Comparison of ENCODE assay signal across 8 mouse cellular contexts in the genomic region with DNA sequence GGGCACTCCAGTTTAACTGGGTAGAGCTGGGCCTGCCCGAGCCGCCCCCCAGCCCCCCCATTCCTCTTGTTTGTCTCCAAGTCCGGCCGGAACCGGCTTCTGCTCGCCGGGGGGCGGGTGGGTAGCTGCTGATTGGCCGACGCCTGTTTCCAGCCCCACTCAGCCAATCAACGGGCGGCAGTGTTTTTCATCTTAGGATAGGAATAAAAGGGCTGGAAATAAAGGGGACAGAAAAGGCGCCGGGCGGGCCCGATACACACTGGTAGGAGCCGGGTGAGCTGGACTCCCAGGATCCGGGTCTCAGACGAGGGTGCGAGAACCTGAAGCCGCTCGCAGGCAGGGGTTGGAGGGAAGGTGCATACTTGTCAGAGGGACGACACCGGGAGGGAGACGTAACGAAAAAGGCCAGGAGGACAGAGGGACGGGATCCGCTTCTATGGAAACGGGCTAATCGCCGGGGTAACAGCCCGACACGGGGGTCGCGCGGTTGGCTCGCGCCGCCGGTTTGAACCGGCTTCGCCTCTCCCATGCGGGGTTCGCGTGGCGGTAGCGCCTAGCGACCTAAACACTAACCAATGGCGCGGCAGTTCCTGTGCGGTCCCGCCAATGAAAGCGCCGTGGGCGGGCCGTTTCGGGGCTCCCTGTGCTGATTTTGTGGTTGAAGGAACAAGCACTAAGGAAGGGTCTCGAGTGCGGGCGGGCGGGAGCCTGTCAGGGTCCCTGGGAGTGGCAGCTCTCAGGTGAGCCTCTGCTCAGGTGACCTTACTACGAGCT. TPM values are rescaled to one million over a fixed set of nuclear protein-coding genes. Genes with fewer than 3 reads are reported as not detected.
DNase-seq lines count a peak whose midpoint lies in the region; ATAC-seq and TF ChIP-seq lines count a peak whose summit lies in the region.

A gene (plus strand): TSS at position 226 of the 774 bp plus-strand sequence.

- peak within 1 kb of the TSS; percentile 82 for H3K27ac ChIP-seq in embryonic facial prominence, embryonic 14.5 days (replicated peaks; ENCODE audit: low read depth, low read length)
- H3K27ac ChIP-seq in limb, embryonic 14.5 days (replicated peaks; ENCODE audit: low read depth, low read length) = peak within 1 kb of the TSS; percentile 67
- peak within 1 kb of the TSS; percentile 99 for H3K27ac ChIP-seq in midbrain, postnatal 0 days (ENCODE audit: low read depth, low read length)

- H3K4me1 ChIP-seq in embryonic facial prominence, embryonic 14.5 days (ENCODE audit: control insufficient read depth, insufficient read depth, low read length) = peaks cover 8% of the 10 kb centered on the region; the same call in 1 of the 2 replicates
- peaks cover 11% of the 10 kb centered on the region; the same call in 1 of the 2 replicates for H3K4me1 ChIP-seq in limb, embryonic 14.5 days (ENCODE audit: control insufficient read depth, insufficient read depth, low read length)
- H3K4me1 ChIP-seq in midbrain, postnatal 0 days (ENCODE audit: insufficient read depth, low read length) = peaks cover 16% of the 10 kb centered on the region

- no peak for TF ChIP-seq CTCF in midbrain, postnatal 0 days (IDR thresholded peaks at IDR 0.05)

- peak; percentile 95 for ATAC-seq in embryonic facial prominence, embryonic 14.5 days (ENCODE audit: low read depth)
- peak; percentile 94 for ATAC-seq in limb, embryonic 14.5 days (ENCODE audit: low FRiP score, low read depth)
- ATAC-seq in midbrain, postnatal 0 days (ENCODE audit: low FRiP score) = peak; percentile 94

- no peaks in the 10 kb centered on the region for H3K27me3 ChIP-seq in embryonic facial prominence, embryonic 14.5 days (replicated peaks; ENCODE audit: control insufficient read depth, insufficient read depth, low read length)
- no peaks in the 10 kb centered on the region for H3K27me3 ChIP-seq in limb, embryonic 14.5 days (ENCODE audit: control insufficient read depth, insufficient read depth, low read length)
- no peaks in the 10 kb centered on the region for H3K27me3 ChIP-seq in midbrain, postnatal 0 days (ENCODE audit: insufficient read depth, low read length)

- H3K4me3 ChIP-seq in embryonic facial prominence, embryonic 14.5 days (ENCODE audit: low read depth, low read length) = peak within 1 kb of the TSS; percentile 71
- H3K4me3 ChIP-seq in limb, embryonic 14.5 days (replicated peaks; ENCODE audit: low read length) = peak within 1 kb of the TSS; percentile 65
- peak within 1 kb of the TSS; percentile 59 for H3K4me3 ChIP-seq in midbrain, postnatal 0 days (ENCODE audit: low read depth, low read length)

- H3K9ac ChIP-seq in embryonic facial prominence, embryonic 14.5 days (ENCODE audit: low read depth, low read length) = peak within 1 kb of the TSS; percentile 73
- peak within 1 kb of the TSS; percentile 74 for H3K9ac ChIP-seq in limb, embryonic 14.5 days (ENCODE audit: low read depth, low read length, severe bottlenecking)
- H3K9ac ChIP-seq in midbrain, postnatal 0 days (replicated peaks; ENCODE audit: low read length, poor library complexity, severe bottlenecking) = peak within 1 kb of the TSS; percentile 97

- H3K4me2 ChIP-seq in embryonic facial prominence, embryonic 14.5 days (ENCODE audit: low read depth, low read length) = peak within 1 kb of the TSS; percentile 90
- H3K4me2 ChIP-seq in limb, embryonic 14.5 days (replicated peaks; ENCODE audit: low read depth, low read length, severe bottlenecking) = peak within 1 kb of the TSS; percentile 99
- peak within 1 kb of the TSS; percentile 96 for H3K4me2 ChIP-seq in midbrain, postnatal 0 days (ENCODE audit: low read depth, low read length, poor library complexity, severe bottlenecking)

- WGBS in embryonic facial prominence, embryonic 14.5 days = under 1% methylated on average over 59 of the region's 62 CpGs
- WGBS in limb, embryonic 14.5 days = under 1% methylated on average over 50 of the region's 62 CpGs
- WGBS in midbrain, postnatal 0 days = under 1% methylated on average over 61 of the region's 62 CpGs

- H3K9me3 ChIP-seq in embryonic facial prominence, embryonic 14.5 days (ENCODE audit: control insufficient read depth, low read length) = no peaks in the 10 kb centered on the region
- no peaks in the 10 kb centered on the region for H3K9me3 ChIP-seq in limb, embryonic 14.5 days (ENCODE audit: control insufficient read depth, low read length)
- no peaks in the 10 kb centered on the region for H3K9me3 ChIP-seq in midbrain, postnatal 0 days (ENCODE audit: low read length)

- peak; percentile 94 for DNase-seq in 3T3-L1 (ENCODE audit: low read depth, low spot score)
- DNase-seq in adrenal gland, postnatal 4 days (ENCODE audit: low spot score in 2 of 2) = peak; percentile 79 to 90
- peak; percentile 98 for DNase-seq in embryonic facial prominence, embryonic 14.5 days (ENCODE audit: low spot score)
- peak; percentile 96 for DNase-seq in heart, adult 8-10 months (ENCODE audit: low spot score)
- peak; percentile 98 for DNase-seq in kidney, adult 9 months
- DNase-seq in limb, embryonic 14.5 days (ENCODE audit: low spot score) = peak; percentile 97
- peak; percentile 99 for DNase-seq in midbrain, postnatal 0 days (ENCODE audit: low spot score)
- DNase-seq in spleen, postnatal 14 days (ENCODE audit: low spot score in 2 of 2) = peak; percentile 81 to 87

- no peak for TF ChIP-seq POLR2A in limb, embryonic 14.5 days (IDR thresholded peaks at IDR 0.05; ENCODE audit: borderline replicate concordance, extremely low read depth, insufficient read depth, insufficient read length)

- no peaks in the 10 kb centered on the region for H3K36me3 ChIP-seq in embryonic facial prominence, embryonic 14.5 days (ENCODE audit: control insufficient read depth, insufficient read depth, low read length)
- H3K36me3 ChIP-seq in limb, embryonic 14.5 days (ENCODE audit: control insufficient read depth, insufficient read depth, low read length) = no peaks in the 10 kb centered on the region
- H3K36me3 ChIP-seq in midbrain, postnatal 0 days (ENCODE audit: insufficient read depth, low read length) = no peaks in the 10 kb centered on the region

RNA-seq across cellular contexts. Expression of the gene that starts here (rescaled TPM):
- 10 to 100 TPM; 24.2 to 33.0 TPM for total RNA-seq in adrenal gland, postnatal 4 days (2021)
- 4.3 and 5.3 TPM in 2 replicates for polyA plus RNA-seq in embryonic facial prominence, embryonic 14.5 days (2014; fragmentation: Nextera tagmentation; extraction: Ambion mirVana)
- 10 to 100 TPM; 13.2 to 22.8 (median 20.1) TPM for total RNA-seq in heart, adult 8-10 months (2022)
- polyA plus RNA-seq in limb, embryonic 14.5 days (2012; rRNA removed) = 5.8 and 6.8 TPM in 2 replicates
- 3.5 and 3.8 TPM in 2 replicates for polyA plus RNA-seq in limb, embryonic 14.5 days (2014; fragmentation: Nextera tagmentation; extraction: Ambion mirVana)
- total RNA-seq in midbrain, postnatal 0 days (2014; rRNA removed) = 34.3 and 34.5 TPM in 2 replicates
- 17.0 and 20.4 TPM in 2 replicates for polyA plus RNA-seq in midbrain, postnatal 0 days (2015; fragmentation: Nextera tagmentation; extraction: Ambion mirVana)

Comparison
In these comparisons a context has a peak if more than half of its experiments do, and no peak if none do; other contexts are left out.
1. Peak in every context shown above with its lines: DNase-seq, ATAC-seq, H3K4me3 ChIP-seq and H3K27ac ChIP-seq.